Mouse (Mus musculus): ENCODE results near the gene St6galnac5.

The St6galnac5 gene

DNA sequence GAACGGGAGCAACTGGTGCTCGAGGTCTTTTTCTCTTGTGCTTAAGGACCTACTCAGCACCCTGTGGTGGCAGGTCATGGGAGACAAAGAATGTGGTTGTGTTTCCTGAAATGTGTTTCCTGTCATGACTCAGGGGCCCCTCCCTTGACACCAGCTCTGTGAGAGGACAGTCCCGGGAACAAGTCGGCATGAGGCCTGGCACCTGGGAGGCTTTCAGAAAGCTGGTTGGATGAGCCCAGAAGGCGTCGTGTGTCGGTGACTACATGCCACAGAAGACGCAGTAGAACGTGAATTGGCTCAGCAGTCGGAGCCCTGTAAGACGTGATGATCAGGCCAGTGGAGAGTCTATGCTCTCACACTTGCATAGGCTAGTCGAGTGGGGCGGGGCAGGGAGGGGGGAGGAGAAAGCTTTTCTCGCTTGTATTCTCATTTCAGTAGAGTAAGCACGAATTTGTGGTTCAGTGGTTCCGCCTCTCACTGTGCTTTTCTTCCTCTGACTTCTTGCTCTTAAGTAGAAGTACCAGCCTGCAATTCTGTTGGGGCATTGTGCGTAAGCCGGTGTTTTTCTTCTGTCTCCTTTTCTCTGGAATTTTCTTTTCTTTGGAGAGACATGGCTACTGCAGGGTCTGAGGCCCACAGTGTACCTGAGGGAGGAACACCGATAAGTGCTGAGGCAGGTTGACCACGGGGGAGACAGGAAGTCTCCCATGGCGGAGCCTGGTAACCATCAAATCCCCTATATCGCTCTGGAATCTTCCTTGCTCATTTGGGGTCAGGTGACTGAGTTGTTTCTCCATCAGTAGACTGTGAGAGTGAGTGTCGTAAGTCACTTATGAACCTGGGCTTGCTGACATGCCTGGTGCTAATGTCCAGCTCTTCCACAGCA, 69.6 kb downstream of the St6galnac5 start:
- no peak for DNase-seq

DNA sequence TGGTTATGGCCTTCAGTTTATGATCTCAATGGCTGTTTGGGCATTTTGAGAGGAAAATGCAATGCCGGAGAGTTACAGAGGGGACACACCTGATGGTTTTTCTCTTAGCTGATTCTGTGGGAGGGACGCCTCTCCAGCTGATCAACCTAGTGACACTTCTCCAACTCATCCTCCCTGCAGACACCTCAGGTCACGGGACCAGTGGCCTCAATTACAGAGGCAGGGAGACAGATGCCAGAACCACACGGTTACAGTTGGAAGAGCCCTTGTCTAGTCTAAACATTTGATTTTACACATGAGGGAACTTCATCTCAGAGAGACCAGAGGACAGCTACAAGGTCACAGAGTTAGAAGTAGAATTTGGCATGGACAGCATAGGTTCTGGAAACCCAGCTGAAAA, 70.5 kb downstream of the St6galnac5 start:
- no peak for DNase-seq

DNA sequence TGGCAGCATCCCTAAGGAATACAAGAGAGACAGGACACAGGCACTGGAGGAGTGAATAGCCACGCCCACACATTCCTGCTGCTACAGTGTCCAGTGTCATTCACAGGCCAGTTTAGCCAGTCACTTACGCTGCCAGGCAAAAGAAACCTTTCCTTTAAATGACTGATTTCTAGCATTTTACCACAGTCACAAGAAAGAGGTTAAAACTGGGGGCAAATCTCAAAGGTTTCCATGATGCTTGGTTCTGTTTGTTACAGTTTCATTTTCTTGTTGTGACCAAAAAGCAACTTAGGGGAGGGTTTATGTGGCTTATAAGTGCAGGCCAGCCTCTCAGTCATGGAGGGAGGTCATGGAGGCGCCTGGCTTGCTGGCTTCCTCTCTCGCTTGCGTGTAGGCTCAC, 74.4 kb downstream of the St6galnac5 start:
- DNase-seq, result no peak

DNA sequence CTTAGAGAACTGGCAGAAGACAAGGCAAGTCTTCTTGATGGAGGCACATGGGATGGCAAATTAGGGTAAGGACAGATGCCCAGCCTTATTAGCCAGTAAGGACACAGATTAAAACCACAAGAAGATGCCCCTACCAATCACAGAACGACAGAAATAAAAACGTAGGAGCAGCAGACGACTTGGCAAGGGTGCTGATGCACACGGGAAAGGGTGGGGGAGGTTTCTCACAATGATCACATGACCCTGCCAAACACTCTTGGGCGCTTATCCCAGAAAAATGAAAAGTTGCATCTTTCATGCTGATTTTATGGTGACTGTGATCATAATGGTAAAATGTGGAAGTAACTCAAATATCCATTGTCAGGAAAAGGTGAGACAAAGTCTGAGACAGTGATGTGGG, 75.0 kb downstream of the St6galnac5 start:
- DNase-seq, result no peak

DNA sequence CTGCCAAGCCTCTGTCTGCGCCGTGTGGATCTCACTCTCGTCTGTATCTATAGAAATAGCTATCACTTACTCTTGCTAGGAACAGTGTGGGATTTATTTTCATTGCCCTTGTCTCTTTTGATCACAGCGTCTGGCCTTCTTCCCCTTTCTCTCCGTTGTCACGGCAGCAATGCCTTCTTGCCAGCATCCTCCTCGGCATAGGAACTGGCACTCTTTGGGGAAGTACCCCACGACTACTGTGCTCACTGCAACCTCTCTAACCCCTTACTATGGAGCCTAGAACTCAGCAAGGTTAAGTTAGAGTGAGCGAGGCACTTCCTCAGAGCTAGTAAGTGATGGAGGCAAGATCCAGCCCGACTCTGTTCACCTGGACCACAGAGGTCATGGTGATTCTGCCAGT, 76.2 kb downstream of the St6galnac5 start:
- DNase-seq, result no peak

DNA sequence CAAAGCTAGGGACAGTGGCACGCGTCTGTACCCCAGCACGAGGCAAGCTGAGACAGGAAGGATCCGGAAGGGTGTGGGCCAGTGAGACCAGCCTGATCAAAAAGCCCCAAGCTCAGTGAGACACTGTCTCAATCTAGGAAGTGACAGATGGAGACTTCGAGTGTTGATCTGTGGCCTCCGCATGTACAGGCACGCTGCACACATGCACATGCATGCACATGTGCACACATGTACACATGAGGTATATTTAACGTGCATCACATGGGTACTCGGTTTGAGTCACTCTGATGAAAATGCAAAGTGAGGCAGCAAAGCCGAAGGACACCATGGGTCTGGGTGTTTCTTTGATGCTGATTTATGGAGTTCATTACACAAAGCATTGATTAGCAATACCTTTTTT, 77.0 kb downstream of the St6galnac5 start:
- no peak for DNase-seq

DNA sequence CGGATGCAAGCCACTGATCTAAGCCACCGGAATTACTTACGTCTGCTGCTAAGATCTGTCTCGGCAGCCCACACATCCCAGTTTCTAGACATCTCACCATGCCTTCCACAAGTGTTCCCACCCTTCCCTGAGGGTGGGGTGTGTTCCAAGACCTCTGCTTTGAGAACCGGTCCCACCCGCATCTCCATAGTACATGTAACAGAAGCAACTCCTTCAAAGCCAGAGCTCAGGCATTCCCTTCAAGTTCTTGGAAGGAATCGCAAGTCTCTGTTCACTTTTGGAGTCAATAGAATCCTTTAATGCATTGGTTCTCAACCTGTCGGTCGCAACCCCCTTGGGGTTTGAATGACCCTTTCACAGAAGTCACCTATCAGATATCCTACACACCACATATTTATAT, 83.1 kb downstream of the St6galnac5 start:
- no peak for DNase-seq

DNA sequence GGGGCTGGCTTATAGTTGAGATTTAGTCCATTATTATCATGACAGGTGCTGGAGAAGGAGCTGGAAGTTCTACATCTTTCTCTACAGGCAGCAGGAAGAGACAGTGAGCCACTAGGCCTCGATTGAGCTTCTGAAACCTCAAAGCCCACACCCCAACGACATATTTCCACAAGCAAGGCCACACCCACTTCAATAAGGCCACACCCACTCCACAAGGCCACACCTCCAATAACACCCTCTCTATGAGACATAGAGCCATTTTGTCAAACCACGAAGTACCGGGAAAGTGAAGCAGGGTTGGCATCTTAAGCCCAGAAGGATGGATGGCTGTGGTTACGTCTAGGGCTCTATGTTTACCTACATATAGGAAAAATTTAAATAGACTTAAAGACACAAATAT, 84.8 kb downstream of the St6galnac5 start:
- no peak for DNase-seq

DNA sequence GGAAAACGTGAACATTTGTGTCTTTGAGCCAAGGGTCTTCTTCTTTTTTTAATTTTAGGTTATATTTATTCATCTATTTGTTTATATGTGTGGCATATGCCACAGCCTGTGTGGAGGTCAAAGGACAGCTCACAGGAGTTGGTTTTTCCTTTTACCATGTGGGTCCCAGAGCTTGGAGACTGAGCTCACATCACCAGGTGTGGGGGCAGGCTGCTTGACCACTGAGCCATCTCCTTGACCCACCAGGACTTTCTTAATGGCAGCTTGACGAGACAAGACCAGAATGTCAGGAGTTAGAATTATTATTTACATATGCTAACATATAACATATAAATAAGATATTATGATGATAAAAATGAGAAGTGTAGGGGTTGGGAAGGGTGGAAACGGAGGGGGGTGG, 85.9 kb downstream of the St6galnac5 start:
- no peak for DNase-seq

DNA sequence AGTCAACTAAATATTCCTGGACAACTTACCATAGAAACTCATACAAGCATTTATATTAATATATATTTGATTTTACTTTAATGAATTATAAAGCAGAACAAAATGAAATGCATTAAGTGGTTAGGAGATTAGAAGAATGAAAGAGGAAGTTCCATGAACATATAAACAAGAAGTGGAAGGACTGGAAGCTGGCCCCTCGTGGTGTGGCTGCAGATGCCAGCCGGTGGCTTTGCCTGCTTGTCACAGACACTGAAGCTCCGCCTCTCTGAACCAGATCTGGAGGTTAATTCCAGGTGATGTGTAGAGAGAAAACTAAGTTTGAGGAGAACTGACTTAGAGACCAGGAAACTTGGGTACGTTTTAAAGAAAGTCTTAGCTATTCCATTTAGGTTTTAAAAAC, 87.1 kb downstream of the St6galnac5 start:
- no peak for DNase-seq

DNA sequence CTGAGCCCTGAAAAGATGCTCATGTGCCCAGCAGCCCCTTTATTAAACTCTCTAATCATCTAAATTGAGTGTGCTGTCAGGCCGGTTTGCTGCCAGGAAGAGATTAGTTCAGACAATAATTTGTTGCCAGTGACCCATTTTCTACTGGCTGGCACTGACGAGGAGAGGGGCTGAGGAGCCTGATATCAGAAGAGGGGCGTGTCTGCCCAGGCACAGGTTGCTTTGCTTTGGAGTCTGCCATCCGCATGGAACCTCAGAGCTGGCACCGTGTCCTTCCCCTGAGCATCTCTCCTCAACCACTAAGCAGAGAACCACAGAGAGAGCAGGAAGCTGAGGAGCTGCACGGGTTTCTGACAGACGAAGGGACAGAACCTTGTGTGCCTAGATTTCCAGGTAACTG, 93.9 kb downstream of the St6galnac5 start:
- no peak for DNase-seq

DNA sequence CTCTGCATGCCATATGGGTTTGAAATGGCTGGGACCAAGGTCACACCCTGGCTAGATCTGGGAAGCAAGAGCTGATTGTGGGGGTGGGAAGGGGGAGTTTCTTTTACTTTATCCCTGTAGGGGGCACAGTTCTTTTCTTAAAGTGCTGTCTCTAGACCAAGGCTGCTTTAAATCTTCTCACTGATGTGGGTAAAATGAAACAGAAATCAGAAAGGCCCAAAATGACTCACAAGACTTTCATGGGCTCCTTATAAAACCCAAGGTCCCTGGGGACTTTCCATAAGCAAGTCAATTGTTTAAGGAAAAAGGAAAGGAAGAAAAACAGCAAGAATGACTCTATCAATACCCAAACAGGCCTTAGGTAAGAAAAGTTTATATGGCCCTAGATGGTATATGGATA, 95.3 kb downstream of the St6galnac5 start:
- no peak for DNase-seq

DNA sequence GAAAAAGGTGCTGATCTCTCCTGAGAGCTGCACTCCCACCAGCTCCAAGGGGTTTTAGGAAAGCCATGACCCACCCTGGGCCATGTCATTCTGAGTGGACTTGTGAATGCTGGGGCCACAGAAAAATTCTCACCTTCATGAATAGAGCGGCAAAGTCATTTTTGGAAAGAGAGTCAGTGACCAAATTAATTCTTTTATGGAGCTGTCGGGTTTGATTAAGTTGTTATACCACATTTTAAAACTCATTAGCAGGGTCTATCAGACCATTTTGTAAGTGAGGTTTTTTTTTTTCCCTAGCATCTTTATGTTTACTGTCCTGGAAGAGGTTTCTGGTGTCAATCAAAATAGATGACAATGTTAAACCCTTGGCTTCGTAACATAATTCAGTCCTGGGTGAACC, 98.5 kb downstream of the St6galnac5 start:
- no peak for DNase-seq

DNA sequence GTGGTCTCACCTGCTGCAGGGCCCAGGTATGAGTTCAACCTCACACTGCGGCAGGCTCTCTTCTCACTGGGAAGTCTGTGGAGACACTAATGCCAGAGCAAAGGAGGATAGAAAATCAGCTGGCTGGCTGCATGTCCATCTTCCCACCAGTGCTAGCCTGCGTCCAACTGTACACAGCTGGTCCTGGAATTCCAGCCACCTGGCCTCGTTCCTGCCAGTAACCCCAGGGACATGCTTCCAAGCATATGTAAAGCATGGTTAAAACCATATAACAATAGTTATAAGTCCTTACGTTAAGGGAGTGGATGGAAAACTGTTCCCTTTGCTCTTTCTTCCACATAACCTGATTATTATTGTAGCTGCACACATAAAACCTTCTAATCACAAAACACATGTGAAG, 100.3 kb downstream of the St6galnac5 start:
- DNase-seq, result no peak

DNA sequence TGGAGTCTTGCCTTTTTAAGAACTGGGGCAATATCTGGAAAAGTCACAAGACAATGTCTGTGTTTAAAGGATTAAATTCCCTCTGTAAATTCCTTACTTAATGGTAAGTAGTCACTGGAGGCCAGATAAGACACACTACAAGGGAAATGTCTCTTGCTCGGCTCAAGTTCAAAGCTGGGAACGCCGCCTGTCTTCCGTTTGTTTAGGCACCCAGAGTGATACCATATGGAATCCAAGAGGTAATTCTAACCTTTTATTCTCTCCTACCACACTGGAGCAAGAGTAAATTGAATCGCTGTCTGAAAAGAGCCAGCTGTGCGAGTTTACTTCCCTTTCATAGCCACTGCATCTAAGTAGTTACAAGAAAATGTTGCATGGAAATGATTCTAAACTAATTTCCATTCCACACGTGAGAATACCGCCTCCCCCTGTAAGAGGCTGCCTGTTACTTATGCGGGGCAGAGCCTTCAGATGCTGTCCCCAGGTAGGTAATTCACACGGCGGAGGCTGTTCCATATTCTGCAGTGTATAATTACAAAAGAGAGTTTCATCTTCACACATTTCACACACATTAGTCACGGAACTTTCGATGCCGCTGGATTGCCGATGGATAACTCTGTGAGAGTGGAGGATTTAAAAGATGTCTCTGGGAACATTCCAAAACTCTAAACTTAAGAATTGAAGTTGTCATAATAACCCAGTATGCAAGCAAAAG, 101.8 kb downstream of the St6galnac5 start:
- DNase-seq, result no peak

DNA sequence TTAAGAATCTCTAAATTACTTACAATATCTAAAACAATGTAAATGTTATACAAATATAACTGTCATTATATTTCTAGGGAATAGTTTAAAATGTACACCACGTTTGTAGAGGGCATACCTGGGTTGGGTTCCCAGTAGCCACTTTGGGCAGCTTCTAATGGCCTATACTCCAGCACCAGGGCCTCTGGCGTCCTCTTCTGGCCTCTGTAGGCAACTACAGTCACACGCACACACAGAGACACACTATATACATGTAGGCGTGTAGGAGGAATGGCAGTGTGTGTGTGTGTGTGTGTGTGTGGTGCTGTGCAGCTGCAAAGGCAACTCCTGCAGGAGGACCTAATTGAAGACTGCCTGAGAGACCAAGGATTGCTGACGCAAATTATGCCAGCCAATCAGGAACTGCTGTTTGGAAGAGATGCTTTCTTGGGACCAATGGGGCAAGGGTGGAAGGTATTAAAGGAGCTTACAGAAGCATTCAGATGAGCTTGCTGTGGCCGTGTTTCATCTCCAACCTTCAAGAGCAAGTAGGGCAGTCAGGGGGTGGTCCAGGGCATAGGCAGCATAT, 106.2 kb downstream of the St6galnac5 start:
- no peak for DNase-seq

DNA sequence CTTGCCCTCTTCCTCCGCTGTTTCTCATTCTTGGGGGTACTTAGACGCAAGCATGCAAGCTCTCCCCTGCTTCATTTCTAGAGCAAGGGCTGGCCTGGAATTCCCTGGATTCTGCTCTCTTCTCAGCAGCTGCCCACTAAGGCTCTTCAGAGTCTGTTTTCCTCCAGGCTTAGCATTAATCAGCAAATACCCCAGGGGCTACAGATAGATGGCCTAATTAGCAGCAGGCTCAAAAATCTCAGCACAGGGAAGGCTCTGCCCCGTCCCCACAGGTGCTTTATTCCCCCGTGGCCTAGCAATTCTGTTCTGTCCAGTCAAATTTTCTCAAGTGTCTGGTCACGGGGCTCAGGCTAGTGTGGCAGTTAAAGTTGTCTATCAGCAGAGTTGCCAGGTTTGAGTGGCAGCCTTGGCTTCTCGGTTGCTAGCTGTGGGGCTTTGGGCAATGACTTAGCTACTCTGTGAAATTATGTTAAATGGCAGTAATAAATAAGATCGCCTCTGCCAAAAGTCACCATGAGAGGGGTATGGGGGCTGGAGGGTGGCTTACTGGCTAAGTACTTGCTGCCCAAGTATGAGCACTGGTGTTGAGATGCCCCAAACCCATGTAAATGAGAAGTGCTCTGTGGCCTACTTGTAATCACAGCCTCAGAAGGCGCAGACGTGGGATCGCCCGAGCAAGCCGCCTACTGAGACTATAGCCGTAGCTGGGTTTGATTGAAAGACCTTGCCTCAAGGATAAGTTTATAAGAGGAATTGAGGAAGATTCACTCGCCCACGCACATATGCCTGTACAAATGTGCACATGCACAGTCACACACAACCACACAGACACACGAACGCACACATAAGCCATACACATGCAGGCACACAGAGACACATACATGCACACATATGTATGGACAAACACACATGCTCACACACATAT, 107.4 kb downstream of the St6galnac5 start:
- no peak for DNase-seq

DNA sequence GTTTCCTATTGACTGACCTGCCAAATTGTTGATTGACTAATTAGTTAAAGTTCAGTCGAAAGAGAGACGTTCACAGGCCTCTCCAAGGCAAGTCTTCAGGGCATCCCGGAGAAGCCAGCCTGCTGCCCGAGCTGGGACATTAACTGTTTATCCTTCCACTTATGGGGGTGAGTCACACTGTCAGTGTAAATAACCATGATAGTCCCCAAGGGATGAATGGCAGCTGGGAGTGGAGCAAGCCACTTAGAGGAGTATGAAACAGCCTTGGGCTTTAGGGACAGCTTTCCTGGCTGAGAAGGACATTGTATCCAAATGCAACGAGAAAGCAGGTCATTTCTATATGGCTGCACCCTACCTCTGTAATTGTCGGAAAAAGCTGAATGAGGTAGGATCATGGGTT, 109.5 kb downstream of the St6galnac5 start:
- no peak for DNase-seq

DNA sequence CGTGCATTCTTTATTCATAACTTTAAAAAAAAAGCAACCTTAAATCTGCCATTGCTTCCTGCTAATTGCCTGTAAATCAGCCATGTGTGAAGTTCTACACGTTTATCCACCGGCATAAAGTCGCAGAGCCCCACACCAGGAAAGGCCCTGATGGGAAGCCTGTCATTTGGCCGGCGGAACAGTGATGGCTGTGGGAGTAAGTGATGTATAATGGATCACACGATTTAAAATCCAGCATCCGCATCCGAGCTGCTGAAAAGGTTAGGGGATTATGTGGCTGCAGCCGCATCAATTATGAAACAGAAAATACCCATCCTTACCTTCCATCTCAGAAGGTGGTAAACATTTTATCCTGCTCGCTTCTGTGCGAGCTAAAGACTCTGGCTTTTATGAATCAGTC, 110.0 kb downstream of the St6galnac5 start:
- DNase-seq, result no peak

DNA sequence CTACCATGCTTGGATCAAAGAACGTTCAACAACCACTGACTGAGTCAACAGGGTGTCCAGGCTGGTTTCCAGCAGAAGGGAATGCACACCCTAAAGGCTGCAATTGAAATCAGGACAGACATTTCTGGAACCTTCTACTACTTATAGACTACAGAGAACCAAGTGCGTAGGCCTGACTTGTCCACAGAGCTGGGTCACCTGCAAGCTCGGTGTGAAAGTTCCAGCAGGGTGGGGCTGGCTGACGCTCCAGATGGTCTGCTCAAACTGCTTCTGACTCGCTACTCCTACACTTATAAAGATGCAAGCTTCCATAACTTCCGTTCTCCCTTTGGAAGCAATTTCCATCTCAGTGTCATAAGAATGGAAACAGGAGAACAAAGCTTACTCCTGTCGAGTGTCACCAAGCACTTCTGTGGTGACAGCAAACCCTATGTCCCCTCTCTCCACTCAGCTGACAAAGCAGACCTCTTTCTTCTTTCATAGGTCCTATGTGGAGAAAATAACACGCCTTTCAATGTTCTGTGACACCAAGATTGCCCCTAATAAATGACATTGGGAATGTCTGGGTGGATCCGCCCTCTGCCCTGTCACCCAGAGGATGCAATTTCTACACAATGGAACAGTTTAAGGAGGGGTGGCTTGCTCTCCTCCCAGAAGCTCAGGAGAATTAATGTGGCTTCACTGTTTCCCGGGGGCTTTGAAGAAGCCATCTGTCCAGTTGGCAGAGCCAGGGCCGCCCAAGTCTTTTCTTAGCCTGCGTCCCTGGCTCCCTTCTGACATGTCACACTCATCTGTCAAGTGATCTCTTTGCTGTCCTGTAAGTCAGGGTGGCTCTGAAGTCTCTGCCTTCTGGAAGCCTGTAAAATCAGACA, 114.2 kb downstream of the St6galnac5 start:
- peak; percentile 4 for DNase-seq

DNA sequence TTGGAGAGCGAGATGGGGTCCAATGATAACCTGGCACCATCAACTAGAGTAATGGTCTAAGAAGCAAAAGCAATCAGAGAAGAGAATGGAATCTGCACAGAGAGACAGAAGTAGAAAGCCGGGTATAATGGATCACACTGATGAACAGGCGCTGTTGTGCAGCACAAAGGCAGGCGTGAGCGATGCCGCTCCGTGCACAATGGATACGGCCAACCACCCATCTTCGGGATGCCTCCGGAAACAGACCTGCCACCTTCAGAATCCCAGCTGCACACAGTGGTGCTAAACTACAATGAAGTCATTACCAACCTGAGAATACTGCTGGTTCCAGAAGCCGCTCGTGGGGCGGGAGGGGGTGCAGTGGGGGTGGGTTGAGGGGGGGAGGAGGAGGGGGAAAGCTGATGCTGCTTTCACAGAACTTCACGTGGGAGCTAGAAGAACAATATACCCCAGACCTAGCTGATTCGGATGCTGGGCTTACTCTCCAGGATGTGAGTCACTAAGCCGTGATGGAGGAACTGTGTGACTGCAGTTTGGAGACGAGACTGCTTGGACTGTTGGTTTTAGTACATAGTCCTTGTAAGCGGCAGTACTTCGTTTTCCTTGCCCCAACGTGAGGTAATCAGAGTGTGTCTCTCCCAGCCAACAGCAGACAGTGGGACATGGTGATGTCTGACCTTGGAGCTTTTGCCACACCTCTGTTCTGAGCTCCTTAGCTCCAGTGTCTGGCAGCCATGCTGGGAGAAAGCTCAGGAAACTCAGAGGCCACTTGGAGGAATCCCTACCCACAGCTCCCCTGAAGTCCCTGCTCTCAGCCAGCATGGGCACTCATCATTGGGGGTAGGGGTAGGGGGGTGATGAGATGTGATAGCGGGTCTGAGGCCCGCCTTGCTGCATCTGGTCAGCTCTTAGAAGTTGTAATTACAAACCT, 115.7 kb downstream of the St6galnac5 start:
- DNase-seq, result no peak

All from cerebellum, adult 9-11 months (tissue).